Mouse (Mus musculus) stomach, embryonic 14.5 days (tissue): ENCODE data around the gene Lin7b. TPM values are rescaled to one million over a fixed set of nuclear protein-coding genes. Genes with fewer than 3 reads are reported as not detected.

Source experiments
- ATAC-seq: fragments of 200-750 bp; cut with Nextera tagmentation; 2 replicates; pipeline ENCODE4 v1.8.0; 2017; ENCODE audit warnings: low read depth, moderate TSS enrichment; ENCODE audit not compliant: insufficient number of reproducible peaks, insufficient read depth, low FRiP score
- H3K27ac ChIP-seq: fragments of 300-500 bp; sonication (generic); 2 replicates; pipeline ENCODE4 v1.5.1; 2014; ENCODE audit warnings: mild to moderate bottlenecking, low read length, moderate library complexity, mixed read lengths
- H3K27me3 ChIP-seq: fragments of 300-500 bp; sonication (generic); 2 replicates; pipeline ENCODE4 v1.6.1; 2014; ENCODE audit warnings: low read length, control low read depth, mixed read lengths; ENCODE audit not compliant: control insufficient read depth, insufficient read depth
- H3K36me3 ChIP-seq: fragments of 300-500 bp; sonication (generic); 2 replicates; pipeline ENCODE4 v1.6.1; 2014; ENCODE audit warnings: mild to moderate bottlenecking, control low read depth, low read length, moderate library complexity, mixed read lengths; ENCODE audit not compliant: control insufficient read depth, insufficient read depth
- H3K4me1 ChIP-seq: fragments of 300-500 bp; sonication (generic); 2 replicates; pipeline ENCODE4 v1.6.1; 2014; ENCODE audit warnings: low read length, control low read depth, mixed read lengths; ENCODE audit not compliant: control insufficient read depth, insufficient read depth
- H3K4me2 ChIP-seq: fragments of 300-500 bp; sonication (generic); replicated peaks from 2 replicates; pipeline ENCODE4 v1.6.1; 2014; ENCODE audit warnings: low read depth, low read length, control low read depth
- H3K4me3 ChIP-seq: fragments of 300-500 bp; sonication (generic); 2 replicates; pipeline ENCODE4 v1.5.1; 2014; ENCODE audit warnings: low read depth, low read length, control low read depth
- H3K9ac ChIP-seq: fragments of 300-500 bp; sonication (generic); replicated peaks from 2 replicates; pipeline ENCODE4 v1.6.1; 2014; ENCODE audit warnings: low read depth, mild to moderate bottlenecking, control low read depth, low read length, moderate library complexity, mixed read lengths
- H3K9me3 ChIP-seq: fragments of 300-500 bp; sonication (generic); 2 replicates; pipeline ENCODE4 v1.6.1; 2016; ENCODE audit warnings: low read depth, low read length, control low read depth; ENCODE audit not compliant: control insufficient read depth
- WGBS: fragments of 180-500 bp; shearing (Covaris S2); extraction: QIAGEN DNeasy Blood & Tissue Kit; methylation state at CpG from one replicate; pipeline ENCODE4 v1.1.7; 2014; 5-methylcytosine and 5-hydroxymethylcytosine counted together
- polyA plus RNA-seq: library from polyadenylated mRNA; unstranded; fragments of >200 nt; fragmentation: Nextera tagmentation; extraction: Ambion mirVana; gene quantifications from 2 replicates; pipeline ENCODE4 v1.2.1, GENCODE M21; 2014

Lin7b gene
- polyA plus RNA-seq, 1 experiment from 2014 or later: 4.2 TPM

DNA sequence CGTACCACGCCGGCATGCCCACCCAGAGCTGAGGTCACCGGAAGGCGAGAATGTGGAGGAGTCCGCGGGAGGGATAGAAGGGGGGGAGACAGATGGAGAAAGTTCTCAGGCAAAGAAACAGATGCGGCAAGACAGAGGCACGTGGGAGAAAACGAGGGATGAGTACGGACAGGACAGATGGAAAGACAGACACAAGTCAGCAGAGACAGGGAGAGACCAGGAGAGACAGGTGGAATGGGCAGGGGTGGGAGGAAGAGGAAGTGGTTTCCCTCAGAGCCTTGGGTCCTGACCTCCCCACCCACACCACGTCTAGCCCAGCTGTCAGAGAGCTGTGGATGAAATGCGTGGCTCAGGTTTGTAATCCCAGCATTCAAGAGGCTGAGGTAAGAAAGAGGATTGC is 23.5 kb downstream of the Lin7b start:
- ATAC-seq: no peak
- no peaks in the 10 kb centered on the region for H3K27me3 ChIP-seq
- no peak overlapping the region for H3K4me2 ChIP-seq
- no peak overlapping the region for H3K27ac ChIP-seq
- H3K4me1 ChIP-seq: no peaks in the 10 kb centered on the region
- H3K9me3 ChIP-seq: no peaks in the 10 kb centered on the region
- H3K36me3 ChIP-seq: no peaks in the 10 kb centered on the region
- H3K4me3 ChIP-seq: no peak overlapping the region
- WGBS: 65% methylated on average over 13 of the region's 13 CpGs
- H3K9ac ChIP-seq: no peak overlapping the region

DNA sequence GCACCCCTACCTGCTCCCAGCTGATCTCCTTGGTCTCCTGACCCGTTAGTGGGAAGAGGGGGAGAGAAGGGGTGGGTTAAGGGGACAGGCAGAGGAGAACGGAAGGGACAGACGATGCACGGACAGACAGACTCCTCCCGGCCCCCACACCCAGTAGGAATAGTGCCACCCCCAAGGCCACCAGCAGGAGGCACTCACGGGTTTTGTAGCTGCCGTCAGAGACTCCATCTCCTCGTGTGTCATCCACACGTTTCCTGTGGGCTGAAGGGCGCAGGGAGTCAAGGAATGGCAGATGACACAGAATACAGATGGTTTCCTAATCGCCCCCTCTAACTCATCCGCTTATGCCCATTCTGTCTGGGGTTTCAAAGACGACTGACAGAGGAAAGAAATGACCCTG is 26.8 kb downstream of the Lin7b start:
- no peaks in the 10 kb centered on the region for H3K27me3 ChIP-seq
- H3K4me3 ChIP-seq: no peak overlapping the region
- 24% methylated on average over 13 of the region's 13 CpGs for WGBS
- no peak overlapping the region for H3K9ac ChIP-seq
- H3K27ac ChIP-seq: no peak overlapping the region
- H3K4me1 ChIP-seq: peaks cover 21% of the 10 kb centered on the region; the same call in 1 of the 2 replicates
- H3K36me3 ChIP-seq: no peaks in the 10 kb centered on the region
- no peak for ATAC-seq
- no peak overlapping the region for H3K4me2 ChIP-seq
- no peaks in the 10 kb centered on the region for H3K9me3 ChIP-seq

DNA sequence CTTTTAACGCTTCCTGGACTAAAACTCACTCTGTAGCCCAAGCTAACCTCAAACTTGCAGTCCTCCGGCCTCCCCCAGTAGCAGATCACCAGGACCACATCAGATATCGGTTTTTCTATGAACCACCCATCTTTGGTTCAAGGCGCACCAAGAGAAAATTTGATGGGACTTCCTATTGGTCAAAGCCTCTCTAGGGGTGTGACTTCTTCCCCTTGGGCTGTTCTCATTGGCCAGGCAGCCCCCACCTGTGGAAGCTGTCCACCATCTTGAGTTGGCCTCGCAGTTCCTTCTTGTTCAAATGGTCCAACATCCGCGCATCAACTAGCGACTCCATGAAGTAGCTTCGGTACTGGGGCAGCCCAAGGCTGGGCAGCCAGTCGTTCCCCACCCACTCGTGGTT is 28.3 kb downstream of the Lin7b start:
- H3K4me3 ChIP-seq: no peak overlapping the region
- 90% methylated on average over 11 of the region's 11 CpGs for WGBS
- H3K9ac ChIP-seq: no peak overlapping the region
- H3K9me3 ChIP-seq: no peaks in the 10 kb centered on the region
- H3K27me3 ChIP-seq: no peaks in the 10 kb centered on the region
- H3K4me1 ChIP-seq: peaks cover 29% of the 10 kb centered on the region; the same call in 1 of the 2 replicates
- no peak overlapping the region for H3K27ac ChIP-seq
- H3K4me2 ChIP-seq: no peak overlapping the region
- H3K36me3 ChIP-seq: no peaks in the 10 kb centered on the region
- no peak for ATAC-seq

DNA sequence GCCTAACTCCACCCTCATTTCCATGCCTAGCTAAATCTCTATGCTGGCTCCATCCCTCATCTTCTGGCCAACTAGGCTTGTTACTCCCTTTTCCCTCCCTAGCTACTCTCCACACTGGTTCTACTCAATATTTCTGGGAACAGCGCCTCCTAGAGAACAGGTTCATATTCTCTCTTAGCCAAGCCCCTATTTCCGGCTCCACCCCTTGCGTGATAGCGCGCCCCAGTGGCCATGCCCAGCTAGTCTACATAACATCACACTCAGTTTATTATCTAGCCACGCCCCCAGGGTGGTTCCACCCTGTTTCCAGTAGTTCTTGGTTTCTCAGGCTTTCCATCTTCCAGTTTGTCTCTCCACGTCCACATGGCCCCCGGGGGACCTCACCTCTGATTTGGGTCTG is 29.1 kb downstream of the Lin7b start:
- no peaks in the 10 kb centered on the region for H3K9me3 ChIP-seq
- H3K4me1 ChIP-seq: peaks cover 29% of the 10 kb centered on the region; the same call in 1 of the 2 replicates
- H3K27ac ChIP-seq: no peak overlapping the region
- no peaks in the 10 kb centered on the region for H3K36me3 ChIP-seq
- WGBS: 6% methylated on average over 8 of the region's 8 CpGs
- peak; percentile 16; the same call in 1 of the 2 replicates for ATAC-seq
- no peak overlapping the region for H3K9ac ChIP-seq
- H3K27me3 ChIP-seq: no peaks in the 10 kb centered on the region
- H3K4me3 ChIP-seq: no peak overlapping the region
- peak overlapping the region; percentile 90 for H3K4me2 ChIP-seq

DNA sequence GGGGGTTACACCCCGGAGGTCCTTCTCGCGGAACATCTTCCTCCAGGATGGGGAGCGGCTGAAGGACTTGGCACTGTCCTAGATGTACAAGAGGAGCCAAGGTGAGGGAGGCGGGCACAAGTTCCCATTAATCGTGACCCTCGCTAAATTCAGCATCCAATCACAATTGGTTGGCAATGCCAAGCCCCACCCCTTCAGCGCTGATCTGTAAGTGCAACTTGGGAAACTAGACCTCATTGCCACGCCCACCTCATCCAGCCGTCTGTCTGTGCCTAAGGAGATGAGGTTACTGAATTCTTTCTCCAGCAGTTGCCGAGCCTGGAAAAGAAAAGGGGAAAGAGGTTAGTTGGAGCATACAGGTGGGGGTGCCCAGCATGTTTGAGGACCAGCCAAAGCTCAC is 29.7 kb downstream of the Lin7b start:
- no peak overlapping the region for H3K27ac ChIP-seq
- no peak for ATAC-seq
- H3K4me2 ChIP-seq: peak overlapping the region; percentile 90
- H3K4me1 ChIP-seq: peaks cover 29% of the 10 kb centered on the region; the same call in 1 of the 2 replicates
- H3K36me3 ChIP-seq: no peaks in the 10 kb centered on the region
- H3K9ac ChIP-seq: no peak overlapping the region
- no peaks in the 10 kb centered on the region for H3K9me3 ChIP-seq
- WGBS: 2% methylated on average over 11 of the region's 11 CpGs
- H3K4me3 ChIP-seq: peak overlapping the region; percentile 51
- H3K27me3 ChIP-seq: no peaks in the 10 kb centered on the region

DNA sequence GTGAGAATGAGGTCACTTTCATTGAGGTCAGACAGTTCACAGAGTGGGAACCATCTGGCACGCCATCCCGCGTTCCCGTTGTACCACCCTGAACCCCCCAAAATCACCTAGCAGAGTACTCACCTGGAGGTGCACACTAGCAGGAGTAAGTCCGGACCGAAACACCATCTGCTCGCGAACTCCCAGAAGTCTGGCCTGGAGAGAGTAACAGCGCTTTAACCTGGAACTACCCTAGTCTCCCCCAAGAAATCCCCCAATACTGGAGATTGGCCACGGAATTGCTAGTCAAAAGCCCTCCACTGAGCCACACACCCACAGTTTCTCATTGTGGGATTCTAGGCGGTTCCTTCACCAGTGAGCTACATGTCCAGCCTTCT is 30.3 kb downstream of the Lin7b start:
- no peak for ATAC-seq

DNA sequence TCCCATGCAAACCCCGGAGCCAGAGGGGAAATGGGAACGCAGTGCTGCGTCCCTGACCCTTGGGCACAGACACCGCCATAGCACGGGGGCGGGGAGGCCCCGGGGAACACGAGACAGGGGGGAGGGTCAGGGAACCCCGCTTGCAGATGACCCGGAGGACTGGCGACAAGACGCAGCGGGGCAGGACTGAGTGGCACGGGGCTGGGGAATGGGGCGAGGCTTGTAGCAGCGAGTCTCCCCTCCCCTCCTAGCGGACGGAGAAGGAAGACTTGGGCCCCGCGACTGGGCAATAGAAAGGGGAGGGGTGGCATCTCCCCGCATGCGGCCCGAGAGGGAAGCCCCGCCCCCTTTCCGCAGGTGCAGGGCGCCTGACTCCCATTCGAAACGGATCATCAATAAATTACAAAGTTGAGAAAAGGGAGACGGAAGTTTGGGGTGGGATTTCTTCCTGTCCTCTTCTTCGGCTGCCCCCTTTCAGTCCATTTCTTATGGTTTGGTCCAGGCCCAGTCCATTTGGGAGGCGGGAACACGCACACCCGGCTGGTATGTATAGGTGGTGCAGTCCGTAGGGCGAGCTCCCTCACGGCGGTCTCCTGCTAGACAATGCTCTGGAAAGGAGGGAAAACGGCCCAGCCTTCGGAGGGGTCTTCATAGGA is 30.8 kb downstream of the Lin7b start:
- peaks cover 37% of the 10 kb centered on the region for H3K4me1 ChIP-seq
- no peaks in the 10 kb centered on the region for H3K27me3 ChIP-seq
- no peaks in the 10 kb centered on the region for H3K36me3 ChIP-seq
- peak overlapping the region; percentile 51 for H3K4me3 ChIP-seq
- ATAC-seq: peak; percentile 71; the same call in 1 of the 2 replicates
- H3K27ac ChIP-seq: peak overlapping the region; percentile 74
- H3K9ac ChIP-seq: no peak overlapping the region; the same call in 1 of the 2 replicates
- under 1% methylated on average over 38 of the region's 39 CpGs for WGBS
- H3K9me3 ChIP-seq: no peaks in the 10 kb centered on the region
- H3K4me2 ChIP-seq: peak overlapping the region; percentile 90

More for the DNA sequence above, 30.3 kb downstream of the Lin7b start:
- Histone ChIP-seq H3K27me3 (no peaks in the 10 kb centered on the region), H3K4me3 (peak overlapping the region; percentile 51), H3K9ac (no peak overlapping the region; the same call in 1 of the 2 replicates), H3K36me3 (no peaks in the 10 kb centered on the region), H3K27ac (peak overlapping the region; percentile 53), H3K4me2 (peak overlapping the region; percentile 90), H3K9me3 (no peaks in the 10 kb centered on the region), H3K4me1 (peaks cover 32% of the 10 kb centered on the region; the same call in 1 of the 2 replicates)
- 2% methylated on average over 11 of the region's 11 CpGs for whole genome bisulfite sequencing

DNA sequence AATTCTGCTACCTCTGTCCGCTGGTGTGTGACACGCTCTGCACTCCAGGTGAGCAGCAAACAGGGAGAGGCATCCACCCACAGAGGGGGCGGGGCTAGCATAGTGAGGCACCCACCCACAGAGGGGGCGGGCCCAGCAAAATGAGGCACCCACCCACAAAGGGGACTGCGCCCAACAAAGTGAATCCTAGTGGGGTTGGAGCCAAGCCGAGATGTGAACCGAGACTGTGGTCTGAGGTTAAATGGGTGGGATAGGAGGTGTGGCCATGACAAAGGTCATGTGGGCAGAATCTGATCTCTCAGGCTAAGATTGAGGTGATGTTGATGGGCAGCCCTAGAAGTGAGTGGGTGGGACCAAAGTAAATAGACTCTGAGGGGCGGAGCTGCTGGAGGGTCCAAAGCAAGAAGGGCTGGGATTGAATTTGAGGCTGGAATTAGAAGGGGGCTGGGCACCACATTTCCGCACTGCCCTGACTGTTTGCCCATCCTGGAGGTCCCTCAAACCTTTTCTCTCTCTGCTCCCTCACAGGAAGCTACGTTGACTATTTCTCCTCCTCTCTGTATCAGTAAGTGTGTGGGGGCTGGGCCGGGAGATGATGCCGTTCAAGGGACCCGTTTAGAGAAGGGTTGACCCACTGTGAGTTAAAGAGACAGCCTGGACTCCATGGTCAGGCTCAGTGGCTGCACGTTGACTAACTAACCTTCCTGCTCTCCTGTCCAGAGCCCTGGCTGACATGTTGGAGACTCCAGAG is 32.0 kb downstream of the Lin7b start:
- no peaks in the 10 kb centered on the region for H3K27me3 ChIP-seq
- H3K9ac ChIP-seq: no peak overlapping the region
- peak overlapping the region; percentile 51 for H3K4me3 ChIP-seq
- 5% methylated on average over 14 of the region's 14 CpGs for WGBS
- peak; percentile 53 for ATAC-seq
- no peaks in the 10 kb centered on the region for H3K9me3 ChIP-seq
- H3K4me1 ChIP-seq: peaks cover 43% of the 10 kb centered on the region
- H3K36me3 ChIP-seq: no peaks in the 10 kb centered on the region
- peak overlapping the region; percentile 74 for H3K27ac ChIP-seq
- peak overlapping the region; percentile 90 for H3K4me2 ChIP-seq
